Mouse (Mus musculus): ENCODE measurements around the gene Fam171a2. TPM values are rescaled to one million over a fixed set of nuclear protein-coding genes. Genes with fewer than 3 reads are reported as not detected.

Gene Fam171a2
- polyA plus RNA-seq, 1 experiment from 2014 or later: 1.7 TPM

DNA sequence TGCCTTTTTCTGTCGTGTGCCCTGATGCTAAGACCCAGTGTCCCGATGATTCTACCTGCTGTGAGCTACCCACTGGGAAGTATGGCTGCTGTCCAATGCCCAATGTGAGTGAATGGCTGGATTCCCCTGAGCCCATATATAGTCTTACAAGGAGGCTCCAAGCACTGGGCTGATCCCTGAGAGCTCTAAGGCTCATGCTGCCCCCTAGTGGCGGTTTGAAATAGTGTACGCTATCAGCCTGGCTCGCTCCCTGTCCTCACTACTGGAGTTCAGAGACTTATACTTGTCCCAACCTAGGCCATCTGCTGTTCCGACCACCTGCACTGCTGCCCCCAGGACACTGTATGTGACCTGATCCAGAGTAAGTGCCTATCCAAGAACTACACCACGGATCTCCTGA is 13.1 kb downstream of the Fam171a2 start:
- ATAC-seq: no peak
- Histone ChIP-seq H3K4me3 (ENCODE audit: low read depth, low read length) (no peak overlapping the region), H3K9me3 (ENCODE audit: control insufficient read depth) (no peaks in the 10 kb centered on the region), H3K4me1 (replicated peaks; ENCODE audit: control insufficient read depth, insufficient read depth, low read length) (peaks cover 6% of the 10 kb centered on the region; the same call in 1 of the 2 replicates), H3K27ac (ENCODE audit: low read depth, low read length) (no peak overlapping the region), H3K27me3 (replicated peaks; ENCODE audit: control insufficient read depth, insufficient read depth, low read length) (0 out of 2 replicates have a peak, but pooled peaks cover 11% of the 10 kb centered on the region), H3K9ac (ENCODE audit: low read depth, low read length) (no peak overlapping the region), H3K4me2 (replicated peaks; ENCODE audit: low read depth) (no peak overlapping the region), H3K36me3 (ENCODE audit: control insufficient read depth, insufficient read depth) (peaks cover 46% of the 10 kb centered on the region)
- peak; percentile 95 for TF ChIP-seq CTCF (IDR thresholded peaks at IDR 0.05; ENCODE audit: low read depth)
- WGBS: 16% methylated on average over 7 of the region's 7 CpGs

DNA sequence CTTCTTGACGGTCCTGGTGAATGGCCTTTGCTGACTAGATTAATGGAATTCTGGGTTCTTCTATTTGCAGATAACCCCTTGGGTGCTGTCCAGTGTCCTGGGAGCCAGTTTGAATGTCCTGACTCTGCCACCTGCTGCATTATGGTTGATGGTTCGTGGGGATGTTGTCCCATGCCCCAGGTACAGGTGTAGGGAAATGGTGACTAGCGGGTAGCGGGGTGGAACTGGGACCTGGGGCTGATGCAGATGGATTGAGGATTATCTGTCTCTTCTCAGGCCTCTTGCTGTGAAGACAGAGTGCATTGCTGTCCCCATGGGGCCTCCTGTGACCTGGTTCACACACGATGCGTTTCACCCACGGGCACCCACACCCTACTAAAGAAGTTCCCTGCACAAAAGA is 13.6 kb downstream of the Fam171a2 start:
- ATAC-seq: no peak
- Histone ChIP-seq H3K4me3 (ENCODE audit: low read depth, low read length) (no peak overlapping the region), H3K4me2 (replicated peaks; ENCODE audit: low read depth) (no peak overlapping the region), H3K27me3 (replicated peaks; ENCODE audit: control insufficient read depth, insufficient read depth, low read length) (0 out of 2 replicates have a peak, but pooled peaks cover 6% of the 10 kb centered on the region), H3K9me3 (ENCODE audit: control insufficient read depth) (no peaks in the 10 kb centered on the region), H3K36me3 (ENCODE audit: control insufficient read depth, insufficient read depth) (peaks cover 41% of the 10 kb centered on the region), H3K4me1 (replicated peaks; ENCODE audit: control insufficient read depth, insufficient read depth, low read length) (peaks cover 6% of the 10 kb centered on the region; the same call in 1 of the 2 replicates), H3K9ac (ENCODE audit: low read depth, low read length) (no peak overlapping the region), H3K27ac (ENCODE audit: low read depth, low read length) (no peak overlapping the region)
- 90% methylated on average over 7 of the region's 7 CpGs for whole genome bisulfite sequencing
- no peak for TF ChIP-seq CTCF (IDR thresholded peaks at IDR 0.05; ENCODE audit: low read depth)

DNA sequence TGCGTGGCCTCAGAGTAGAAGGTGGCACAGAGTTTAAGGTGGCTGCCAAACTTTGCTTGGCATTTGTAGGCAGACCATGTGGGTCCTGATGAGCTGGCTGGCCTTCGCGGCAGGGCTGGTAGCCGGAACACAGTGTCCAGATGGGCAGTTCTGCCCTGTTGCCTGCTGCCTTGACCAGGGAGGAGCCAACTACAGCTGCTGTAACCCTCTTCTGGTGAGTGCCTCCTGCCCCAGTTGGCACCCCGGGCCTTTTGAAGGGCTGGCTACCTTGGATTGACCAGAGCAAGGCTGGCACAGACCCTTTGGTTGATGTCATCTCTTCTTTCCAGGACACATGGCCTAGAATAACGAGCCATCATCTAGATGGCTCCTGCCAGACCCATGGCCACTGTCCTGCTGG is 14.6 kb downstream of the Fam171a2 start:
- Histone ChIP-seq H3K4me1 (replicated peaks; ENCODE audit: control insufficient read depth, insufficient read depth, low read length) (peaks cover under 1% of the 10 kb centered on the region; the same call in 1 of the 2 replicates), H3K9me3 (ENCODE audit: control insufficient read depth) (no peaks in the 10 kb centered on the region), H3K9ac (ENCODE audit: low read depth, low read length) (no peak overlapping the region), H3K27me3 (replicated peaks; ENCODE audit: control insufficient read depth, insufficient read depth, low read length) (no peaks in the 10 kb centered on the region), H3K27ac (ENCODE audit: low read depth, low read length) (no peak overlapping the region), H3K4me2 (replicated peaks; ENCODE audit: low read depth) (peak overlapping the region; percentile 87), H3K4me3 (ENCODE audit: low read depth, low read length) (no peak overlapping the region), H3K36me3 (ENCODE audit: control insufficient read depth, insufficient read depth) (peaks cover 39% of the 10 kb centered on the region)
- no peak for TF ChIP-seq CTCF (IDR thresholded peaks at IDR 0.05; ENCODE audit: low read depth)
- no peak for ATAC-seq
- WGBS: 92% methylated on average over 6 of the region's 6 CpGs

DNA sequence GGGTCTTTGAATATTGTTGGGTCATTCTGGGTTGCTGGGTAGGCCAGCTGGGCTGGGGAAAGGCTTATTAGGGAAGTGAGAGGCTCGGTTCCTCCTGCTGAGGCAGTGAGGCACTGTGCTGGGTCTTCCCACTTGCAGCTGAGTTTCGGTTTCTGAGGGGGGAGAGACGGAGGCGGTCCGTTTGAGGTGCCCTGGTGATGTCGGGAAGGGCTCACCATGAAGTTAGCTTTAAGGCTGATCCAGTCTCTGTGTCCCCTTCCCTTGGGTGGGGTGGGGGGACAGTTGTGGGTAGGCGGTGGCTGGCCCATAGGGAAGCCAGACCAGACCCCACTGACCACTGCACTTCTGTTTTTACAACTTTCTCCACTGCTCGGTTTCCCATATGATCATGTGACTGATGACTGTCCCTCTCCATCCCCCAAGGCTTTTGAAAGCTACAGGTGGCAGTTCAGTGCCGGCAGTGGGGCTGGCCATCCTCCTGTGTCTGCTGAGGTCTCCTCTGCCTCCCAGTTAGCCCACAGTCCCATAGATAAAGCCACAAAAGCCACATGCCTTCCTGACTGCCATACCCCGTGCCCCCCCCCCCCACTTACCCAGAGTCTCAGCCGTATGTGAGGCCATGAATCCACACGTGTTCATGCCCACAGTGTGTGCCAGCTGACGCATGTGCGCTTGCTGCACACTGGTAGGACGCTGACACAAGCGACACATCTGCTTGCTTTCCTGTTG is 15.2 kb downstream of the Fam171a2 start:
- Histone ChIP-seq H3K36me3 (ENCODE audit: control insufficient read depth, insufficient read depth) (peaks cover 39% of the 10 kb centered on the region), H3K27ac (ENCODE audit: low read depth, low read length) (no peak overlapping the region), H3K27me3 (replicated peaks; ENCODE audit: control insufficient read depth, insufficient read depth, low read length) (no peaks in the 10 kb centered on the region), H3K4me1 (replicated peaks; ENCODE audit: control insufficient read depth, insufficient read depth, low read length) (no peaks in the 10 kb centered on the region), H3K9me3 (ENCODE audit: control insufficient read depth) (no peaks in the 10 kb centered on the region), H3K9ac (ENCODE audit: low read depth, low read length) (no peak overlapping the region), H3K4me3 (ENCODE audit: low read depth, low read length) (peak overlapping the region; percentile 1; the same call in 1 of the 2 replicates), H3K4me2 (replicated peaks; ENCODE audit: low read depth) (peak overlapping the region; percentile 87)
- WGBS: 62% methylated on average over 16 of the region's 16 CpGs
- TF ChIP-seq CTCF (IDR thresholded peaks at IDR 0.05; ENCODE audit: low read depth): no peak
- ATAC-seq: no peak

DNA sequence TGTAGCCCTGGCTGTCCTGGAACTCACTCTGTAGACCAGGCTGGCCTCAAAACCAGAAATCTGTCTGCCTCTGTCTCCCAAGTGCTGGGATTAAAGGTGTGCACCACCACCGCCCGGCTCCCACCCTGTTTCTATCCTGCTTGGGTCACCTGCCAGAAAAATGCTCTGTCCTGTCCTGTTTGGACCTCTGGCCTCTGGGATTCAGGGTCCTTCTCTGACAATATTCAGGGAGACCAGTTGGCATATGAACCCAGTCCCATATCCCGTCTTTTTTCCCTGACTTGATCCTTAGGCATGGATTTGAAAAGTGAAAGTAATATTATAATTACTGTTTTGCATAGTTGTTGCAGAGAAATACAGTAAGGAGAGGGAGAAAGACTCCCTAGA is 15.8 kb downstream of the Fam171a2 start:
- 65% methylated on average over 3 of the region's 3 CpGs for WGBS
- Histone ChIP-seq H3K9ac (ENCODE audit: low read depth, low read length) (no peak overlapping the region), H3K4me3 (ENCODE audit: low read depth, low read length) (0 out of 2 replicates have a peak overlapping the region, but pooled peaks have one; percentile 1), H3K27ac (ENCODE audit: low read depth, low read length) (no peak overlapping the region), H3K36me3 (ENCODE audit: control insufficient read depth, insufficient read depth) (peaks cover 39% of the 10 kb centered on the region), H3K9me3 (ENCODE audit: control insufficient read depth) (no peaks in the 10 kb centered on the region), H3K4me2 (replicated peaks; ENCODE audit: low read depth) (peak overlapping the region; percentile 87), H3K4me1 (replicated peaks; ENCODE audit: control insufficient read depth, insufficient read depth, low read length) (no peaks in the 10 kb centered on the region), H3K27me3 (replicated peaks; ENCODE audit: control insufficient read depth, insufficient read depth, low read length) (no peaks in the 10 kb centered on the region)
- no peak for TF ChIP-seq CTCF (IDR thresholded peaks at IDR 0.05; ENCODE audit: low read depth)
- no peak for ATAC-seq

DNA sequence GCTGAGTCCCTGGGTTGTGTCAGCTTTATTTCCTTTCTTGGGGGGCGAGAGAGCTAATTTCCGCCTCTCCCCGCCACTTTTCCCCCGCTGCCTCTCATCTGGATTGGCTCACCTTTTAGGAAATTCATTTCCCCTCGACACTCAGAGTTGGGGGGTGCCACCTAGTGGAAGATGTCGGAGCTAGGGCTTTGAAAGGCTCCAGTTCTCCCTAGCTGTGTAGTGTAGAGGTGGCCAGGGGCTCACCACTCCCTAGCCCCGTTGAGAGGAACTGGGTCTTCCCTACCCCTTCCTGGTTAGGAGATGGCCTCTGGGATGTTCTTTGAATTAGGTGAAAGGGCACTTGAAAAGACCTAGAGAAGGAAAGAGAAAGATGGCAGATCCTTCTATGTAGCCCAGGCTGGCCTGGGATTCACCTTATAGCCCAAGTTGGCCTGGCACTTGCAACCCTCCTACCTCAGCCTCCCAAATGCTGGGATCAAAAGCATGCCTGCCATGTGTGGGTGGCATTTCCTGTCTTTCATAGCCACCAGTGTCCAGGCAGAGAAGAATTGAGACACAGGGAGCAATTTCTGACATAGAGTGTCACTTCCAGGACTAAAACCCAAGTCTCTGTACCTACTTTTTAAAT is 16.4 kb downstream of the Fam171a2 start:
- peak; percentile 23; the same call in 1 of the 2 replicates for ATAC-seq
- TF ChIP-seq CTCF (IDR thresholded peaks at IDR 0.05; ENCODE audit: low read depth): peak; percentile 87
- WGBS: 0% methylated on average over 7 of the region's 7 CpGs

More for the DNA sequence above, 16.4 kb downstream of the Fam171a2 start:
- Histone ChIP-seq H3K4me2 (replicated peaks; ENCODE audit: low read depth) (peak overlapping the region; percentile 87), H3K9me3 (ENCODE audit: control insufficient read depth) (no peaks in the 10 kb centered on the region), H3K9ac (ENCODE audit: low read depth, low read length) (peak overlapping the region; percentile 70), H3K27ac (ENCODE audit: low read depth, low read length) (peak overlapping the region; percentile 84), H3K4me3 (ENCODE audit: low read depth, low read length) (peak overlapping the region; percentile 74), H3K27me3 (replicated peaks; ENCODE audit: control insufficient read depth, insufficient read depth, low read length) (no peaks in the 10 kb centered on the region), H3K4me1 (replicated peaks; ENCODE audit: control insufficient read depth, insufficient read depth, low read length) (no peaks in the 10 kb centered on the region), H3K36me3 (ENCODE audit: control insufficient read depth, insufficient read depth) (peaks cover 34% of the 10 kb centered on the region)

All from intestine, postnatal 0 days (tissue).